Mouse (Mus musculus) cortical plate, adult 2 months (tissue): ENCODE measurements around the gene Hcn1.

Source experiments
- CTCF ChIP-seq: fragments of 200-500 bp; IDR thresholded peaks from 2 replicates; pipeline ENCODE4 v1.5.1; 2011; ENCODE audit warnings: mild to moderate bottlenecking, control low read depth, low read length; ENCODE audit not compliant: insufficient read depth; ENCODE audit errors: extremely low read depth
- POLR2A ChIP-seq: fragments of 200-500 bp; IDR thresholded peaks from 2 replicates; pipeline ENCODE4 v1.6.1; 2011; ENCODE audit warnings: mild to moderate bottlenecking, low read length, control low read depth; ENCODE audit not compliant: insufficient read depth; ENCODE audit errors: extremely low read depth

- no peak for TF ChIP-seq CTCF
- no peak for TF ChIP-seq POLR2A
Measured at GRCm38 (mm10) chr13:117838264-117838663, 236.1 kb downstream of the Hcn1 start.
